Mouse (Mus musculus) embryonic facial prominence, embryonic 13.5 days (tissue): ENCODE measurements around the gene Shbg. TPM values are rescaled to one million over a fixed set of nuclear protein-coding genes. Genes with fewer than 3 reads are reported as not detected.

Source experiments
- ATAC-seq: fragments of 200-750 bp; cut with Nextera tagmentation; 2 replicates; pipeline ENCODE4 v1.8.0; 2017; ENCODE audit warnings: low read depth; ENCODE audit not compliant: insufficient number of reproducible peaks, insufficient read depth, low FRiP score, low TSS enrichment
- H3K27ac ChIP-seq: fragments of 300-500 bp; sonication (generic); 2 replicates; pipeline ENCODE4 v1.5.1; 2015; ENCODE audit warnings: moderate library complexity, mild to moderate bottlenecking, inconsistent platforms
- H3K27me3 ChIP-seq: fragments of 300-500 bp; sonication (generic); 2 replicates; pipeline ENCODE4 v1.6.1; 2015; ENCODE audit warnings: mild to moderate bottlenecking, inconsistent platforms
- H3K36me3 ChIP-seq: fragments of 300-500 bp; sonication (generic); 2 replicates; pipeline ENCODE4 v1.6.1; 2015; ENCODE audit warnings: mild to moderate bottlenecking, inconsistent platforms
- H3K4me1 ChIP-seq: fragments of 300-500 bp; sonication (generic); 2 replicates; pipeline ENCODE4 v1.6.1; 2015; ENCODE audit warnings: inconsistent platforms
- H3K4me2 ChIP-seq: fragments of 300-500 bp; sonication (generic); 2 replicates; pipeline ENCODE4 v1.6.1; 2015; ENCODE audit warnings: moderate library complexity, mild to moderate bottlenecking, inconsistent platforms
- H3K4me3 ChIP-seq: fragments of 300-500 bp; sonication (generic); 2 replicates; pipeline ENCODE4 v1.5.1; 2015; ENCODE audit warnings: mild to moderate bottlenecking, inconsistent platforms
- H3K9ac ChIP-seq: fragments of 300-500 bp; sonication (generic); 2 replicates; pipeline ENCODE4 v1.6.1; 2015; ENCODE audit warnings: mild to moderate bottlenecking, inconsistent platforms
- H3K9me3 ChIP-seq: fragments of 300-500 bp; sonication (generic); 2 replicates; pipeline ENCODE4 v1.6.1; 2016; ENCODE audit warnings: inconsistent platforms
- WGBS: fragments of 180-500 bp; shearing (Covaris S2); methylation state at CpG from one replicate; pipeline ENCODE4 v1.1.7; 2015; ENCODE audit warnings: mixed read lengths; 5-methylcytosine and 5-hydroxymethylcytosine counted together
- microRNA counts: library from miRNA; unstranded; fragments of <30 nt; microRNA quantifications from one replicate; lab custom pipeline; 2016
- microRNA-seq: library from miRNA; unstranded; fragments of <30 nt; microRNA quantifications from one replicate; pipeline ENCODE4, GENCODE M21; 2016
- polyA plus RNA-seq: library from polyadenylated mRNA; unstranded; fragments of >200 nt; fragmentation: Nextera tagmentation; extraction: Ambion mirVana; gene quantifications from 2 replicates; pipeline ENCODE4 v1.2.1, GENCODE M21; 2015

Gene Shbg
- polyA plus RNA-seq, 1 experiment from 2014 or later, result not detected

GRCm38 (mm10) chr11:69580572-69581146, 37.0 kb downstream of the Shbg start:
- peaks cover 20% of the 10 kb centered on the region for H3K36me3 ChIP-seq
- peaks cover 37% of the 10 kb centered on the region for H3K4me1 ChIP-seq
- H3K4me3 ChIP-seq, result peak overlapping the region; percentile 79
- WGBS, result under 1% methylated on average over 25 of the region's 25 CpGs
- H3K9me3 ChIP-seq, result no peaks in the 10 kb centered on the region
- peak overlapping the region; percentile 90 for H3K9ac ChIP-seq
- H3K4me2 ChIP-seq, result peak overlapping the region; percentile 87
- ATAC-seq, result no peak
- peak overlapping the region; percentile 96 for H3K27ac ChIP-seq
- no peaks in the 10 kb centered on the region for H3K27me3 ChIP-seq

GRCm38 (mm10) chr11:69580091-69580514, 37.6 kb downstream of the Shbg start, which contains the start of the genes Wrap53 and Trp53:
Gene Wrap53 (minus strand): TSS chr11:69580255.
Gene Trp53 (plus strand): TSS chr11:69580359.
- peak within 1 kb of the TSS; percentile 79 for H3K4me3 ChIP-seq
- ATAC-seq, result peak; percentile 65
- H3K9me3 ChIP-seq, result no peaks in the 10 kb centered on the region
- H3K36me3 ChIP-seq, result peaks cover 25% of the 10 kb centered on the region
- H3K27ac ChIP-seq, result peak within 1 kb of the TSS; percentile 96
- H3K4me2 ChIP-seq, result peak within 1 kb of the TSS; percentile 87
- H3K9ac ChIP-seq, result peak within 1 kb of the TSS; percentile 90
- H3K27me3 ChIP-seq, result no peaks in the 10 kb centered on the region
- H3K4me1 ChIP-seq, result peaks cover 37% of the 10 kb centered on the region
- WGBS, result under 1% methylated on average over 13 of the region's 13 CpGs

- Histone ChIP-seq H3K27ac (peak overlapping the region; percentile 96), H3K4me3 (peak overlapping the region; percentile 79), H3K9me3 (no peaks in the 10 kb centered on the region), H3K4me2 (peak overlapping the region; percentile 87), H3K4me1 (peaks cover 44% of the 10 kb centered on the region), H3K9ac (peak overlapping the region; percentile 90), H3K27me3 (no peaks in the 10 kb centered on the region), H3K36me3 (peaks cover 32% of the 10 kb centered on the region)
- ATAC-seq, result peak; percentile 85
- WGBS, result 2% methylated on average over 39 of the region's 39 CpGs
These were observed 38.3 kb downstream of the Shbg start for GRCm38 (mm10) chr11:69579128-69580017.

- peak overlapping the region; percentile 87 for H3K4me2 ChIP-seq
- H3K4me1 ChIP-seq, result peaks cover 44% of the 10 kb centered on the region
- H3K27me3 ChIP-seq, result no peaks in the 10 kb centered on the region
- 16% methylated on average over 15 of the region's 15 CpGs for WGBS
- peaks cover 37% of the 10 kb centered on the region for H3K36me3 ChIP-seq
- H3K9ac ChIP-seq, result peak overlapping the region; percentile 90
- peak overlapping the region; percentile 79 for H3K4me3 ChIP-seq
- H3K9me3 ChIP-seq, result no peaks in the 10 kb centered on the region
- peak overlapping the region; percentile 75; the same call in 1 of the 2 replicates for H3K27ac ChIP-seq
- no peak for ATAC-seq
These were observed 39.4 kb downstream of the Shbg start for GRCm38 (mm10) chr11:69578301-69578700.

GRCm38 (mm10) chr11:69576307-69576706, 41.4 kb downstream of the Shbg start:
- WGBS, result 64% methylated on average over 5 of the region's 5 CpGs
- no peaks in the 10 kb centered on the region for H3K9me3 ChIP-seq
- H3K27ac ChIP-seq, result no peak overlapping the region
- 0 out of 2 replicates have a peak overlapping the region, but pooled peaks have one; percentile 19 for H3K4me2 ChIP-seq
- ATAC-seq, result no peak
- H3K4me1 ChIP-seq, result peaks cover 33% of the 10 kb centered on the region
- H3K36me3 ChIP-seq, result peaks cover 49% of the 10 kb centered on the region
- no peak overlapping the region for H3K9ac ChIP-seq
- H3K27me3 ChIP-seq, result no peaks in the 10 kb centered on the region
- H3K4me3 ChIP-seq, result no peak overlapping the region

GRCm38 (mm10) chr11:69575220-69575619, 42.5 kb downstream of the Shbg start:
- H3K36me3 ChIP-seq, result peaks cover 60% of the 10 kb centered on the region
- no peaks in the 10 kb centered on the region for H3K27me3 ChIP-seq
- H3K4me3 ChIP-seq, result no peak overlapping the region
- 0 out of 2 replicates have a peak overlapping the region, but pooled peaks have one; percentile 22 for H3K9ac ChIP-seq
- H3K4me2 ChIP-seq, result no peak overlapping the region
- no peaks in the 10 kb centered on the region for H3K9me3 ChIP-seq
- no peak for ATAC-seq
- H3K27ac ChIP-seq, result no peak overlapping the region
- 62% methylated on average over 3 of the region's 3 CpGs for WGBS
- H3K4me1 ChIP-seq, result peaks cover 33% of the 10 kb centered on the region

GRCm38 (mm10) chr11:69565131-69565530, 52.6 kb downstream of the Shbg start:
- Histone ChIP-seq H3K4me2 (no peak overlapping the region), H3K9ac (no peak overlapping the region), H3K27me3 (no peaks in the 10 kb centered on the region), H3K4me3 (no peak overlapping the region), H3K4me1 (peaks cover 21% of the 10 kb centered on the region), H3K36me3 (peaks cover 72% of the 10 kb centered on the region), H3K27ac (no peak overlapping the region), H3K9me3 (no peaks in the 10 kb centered on the region)
- no peak for ATAC-seq
- WGBS, result 67% methylated on average over 8 of the region's 8 CpGs

MicroRNAs encoded within 50 kb of the gene (microRNA counts, 519-probe panel; counts per million panel counts)
- microRNA mmu-miR-1934 (lab: Ali Mortazavi, UCI) (236 counts per million, percentile 44 among the panel's probes with 10 or more counts), microRNA mmu-miR-467f (lab: Ali Mortazavi, UCI) (2,200 counts per million, percentile 55 among the panel's probes with 10 or more counts)

Small RNA genes lying within 50 kb of the gene (microRNA-seq; reads per million reads assigned to microRNA genes)
- 4.4 reads per million, percentile 17 among the genes with 10 or more reads in this experiment for gene Mir1934
- not detected for gene Mir467f

Other genes with a start within 250 kb of the Shbg start
- 135 and 142 TPM in 2 replicates for gene Chd3, start 248.5 kb downstream of the Shbg start, polyA plus RNA-seq
- gene Naa38, start 222.4 kb downstream of the Shbg start, polyA plus RNA-seq, result 145 and 150 TPM in 2 replicates
- gene Cyb5d1, start 222.3 kb downstream of the Shbg start, polyA plus RNA-seq, result 43.4 and 46.5 TPM in 2 replicates
- gene Tmem88, start 219.7 kb downstream of the Shbg start, polyA plus RNA-seq, result 13.2 and 16.4 TPM in 2 replicates
- 41.3 and 43.1 TPM in 2 replicates for gene Kdm6b, start 204.2 kb downstream of the Shbg start, polyA plus RNA-seq
- 4.2 and 4.4 TPM in 2 replicates for gene Dnah2, start 68.8 kb downstream of the Shbg start, polyA plus RNA-seq
- gene Efnb3, start 57.7 kb downstream of the Shbg start, polyA plus RNA-seq, result 43.4 and 46.3 TPM in 2 replicates
- gene Wrap53, start 37.6 kb downstream of the Shbg start, polyA plus RNA-seq, result 26.9 TPM in 2 replicates
- gene Trp53, start 37.5 kb downstream of the Shbg start, polyA plus RNA-seq, result 160 and 186 TPM in 2 replicates
- gene Atp1b2, start 12.0 kb downstream of the Shbg start, polyA plus RNA-seq, result 7.9 and 8.3 TPM in 2 replicates
- 23.8 and 28.2 TPM in 2 replicates for gene Sat2, start 4.1 kb upstream of the Shbg start, polyA plus RNA-seq
- 36.6 and 44.1 TPM in 2 replicates for gene Fxr2, start 15.1 kb upstream of the Shbg start, polyA plus RNA-seq
- 0.41 and 0.63 TPM in 2 replicates for gene Sox15, start 37.4 kb upstream of the Shbg start, polyA plus RNA-seq
- 54.3 and 74.9 TPM in 2 replicates for gene Mpdu1, start 44.7 kb upstream of the Shbg start, polyA plus RNA-seq
- 11.4 and 11.9 TPM in 2 replicates for gene Cd68, start 48.2 kb upstream of the Shbg start, polyA plus RNA-seq
- gene Eif4a1, start 54.5 kb upstream of the Shbg start, polyA plus RNA-seq, result 514 and 625 TPM in 2 replicates
- 119 and 122 TPM in 2 replicates for gene Senp3, start 64.2 kb upstream of the Shbg start, polyA plus RNA-seq
- gene Tnfsf13, start 67.9 kb upstream of the Shbg start, polyA plus RNA-seq, result 0.21 and 0.39 TPM in 2 replicates
- 5.7 and 6.4 TPM in 2 replicates for gene Tnfsf12, start 77.9 kb upstream of the Shbg start, polyA plus RNA-seq
- gene Tnfsfm13, start 78.2 kb upstream of the Shbg start, polyA plus RNA-seq, result 2.8 and 3.8 TPM in 2 replicates
- 27.3 and 31.3 TPM in 2 replicates for gene Polr2a, start 140.7 kb upstream of the Shbg start, polyA plus RNA-seq
- gene Slc35g3, start 144.1 kb upstream of the Shbg start, polyA plus RNA-seq, result not detected in 2 replicates
- 3.5 and 4.8 TPM in 2 replicates for gene Zbtb4, start 148.0 kb upstream of the Shbg start, polyA plus RNA-seq
- 5.4 and 5.7 TPM in 2 replicates for gene Chrnb1, start 178.0 kb upstream of the Shbg start, polyA plus RNA-seq
- gene Fgf11, start 184.0 kb upstream of the Shbg start, polyA plus RNA-seq, result 3.6 TPM in 2 replicates
- 4.0 and 4.7 TPM in 2 replicates for gene Tmem102, start 187.7 kb upstream of the Shbg start, polyA plus RNA-seq
- gene Gm39566, start 197.4 kb upstream of the Shbg start, polyA plus RNA-seq, result not detected in 2 replicates
- gene Spem2, start 200.6 kb upstream of the Shbg start, polyA plus RNA-seq, result not detected in 2 replicates
- 0.26 TPM in 1 of 2 replicates, not detected in the other for gene Spem1, start 204.3 kb upstream of the Shbg start, polyA plus RNA-seq
- 14.1 and 15.2 TPM in 2 replicates for gene Nlgn2, start 219.9 kb upstream of the Shbg start, polyA plus RNA-seq
- gene Tmem256, start 220.6 kb upstream of the Shbg start, polyA plus RNA-seq, result 358 and 423 TPM in 2 replicates
- 145 and 154 TPM in 2 replicates for gene Plscr3, start 228.5 kb upstream of the Shbg start, polyA plus RNA-seq
- gene Tnk1, start 240.8 kb upstream of the Shbg start, polyA plus RNA-seq, result 4.9 and 5.3 TPM in 2 replicates